Mouse (Mus musculus) stomach, embryonic 15.5 days (tissue): ENCODE measurements around the gene Kif5c. TPM values are rescaled to one million over a fixed set of nuclear protein-coding genes. Genes with fewer than 3 reads are reported as not detected.
A peak's percentile ranks its signal among the peaks of the same experiment; 100 is the strongest.

ENCODE experiments used
- ATAC-seq: fragments of 200-750 bp; cut with Nextera tagmentation; 2 replicates; pipeline ENCODE4 v1.8.0; 2017; ENCODE audit warnings: low read depth, moderate number of reproducible peaks, moderate TSS enrichment; ENCODE audit not compliant: insufficient read depth, low FRiP score
- H3K27ac ChIP-seq: fragments of 300-500 bp; sonication (generic); 2 replicates; pipeline ENCODE4 v1.5.1; 2015; ENCODE audit warnings: mild to moderate bottlenecking, inconsistent platforms
- H3K27me3 ChIP-seq: fragments of 300-500 bp; sonication (generic); replicated peaks from 2 replicates; pipeline ENCODE4 v1.6.1; 2015; ENCODE audit warnings: inconsistent platforms
- H3K36me3 ChIP-seq: fragments of 300-500 bp; sonication (generic); 2 replicates; pipeline ENCODE4 v1.6.1; 2015; ENCODE audit warnings: inconsistent platforms
- H3K4me1 ChIP-seq: fragments of 300-500 bp; sonication (generic); 2 replicates; pipeline ENCODE4 v1.6.1; 2015; ENCODE audit warnings: inconsistent platforms
- H3K4me2 ChIP-seq: fragments of 300-500 bp; sonication (generic); 2 replicates; pipeline ENCODE4 v1.6.1; 2015; ENCODE audit warnings: mild to moderate bottlenecking, inconsistent platforms
- H3K4me3 ChIP-seq: fragments of 300-500 bp; sonication (generic); replicated peaks from 2 replicates; pipeline ENCODE4 v1.5.1; 2015; ENCODE audit warnings: inconsistent platforms
- H3K9ac ChIP-seq: fragments of 300-500 bp; sonication (generic); 2 replicates; pipeline ENCODE4 v1.6.1; 2015; ENCODE audit warnings: inconsistent platforms
- H3K9me3 ChIP-seq: fragments of 300-500 bp; sonication (generic); 2 replicates; pipeline ENCODE4 v1.6.1; 2016; ENCODE audit warnings: inconsistent platforms
- WGBS: fragments of 180-500 bp; shearing (Covaris S2); methylation state at CpG from one replicate; pipeline ENCODE4 v1.1.7; 2015; 5-methylcytosine and 5-hydroxymethylcytosine counted together
- polyA plus RNA-seq: library from polyadenylated mRNA; unstranded; fragments of >200 nt; fragmentation: Nextera tagmentation; extraction: Ambion mirVana; gene quantifications from 2 replicates; pipeline ENCODE4 v1.2.1, GENCODE M21; 2015

The Kif5c gene
- polyA plus RNA-seq, 1 experiment from 2014 or later: 7.1 TPM

DNA sequence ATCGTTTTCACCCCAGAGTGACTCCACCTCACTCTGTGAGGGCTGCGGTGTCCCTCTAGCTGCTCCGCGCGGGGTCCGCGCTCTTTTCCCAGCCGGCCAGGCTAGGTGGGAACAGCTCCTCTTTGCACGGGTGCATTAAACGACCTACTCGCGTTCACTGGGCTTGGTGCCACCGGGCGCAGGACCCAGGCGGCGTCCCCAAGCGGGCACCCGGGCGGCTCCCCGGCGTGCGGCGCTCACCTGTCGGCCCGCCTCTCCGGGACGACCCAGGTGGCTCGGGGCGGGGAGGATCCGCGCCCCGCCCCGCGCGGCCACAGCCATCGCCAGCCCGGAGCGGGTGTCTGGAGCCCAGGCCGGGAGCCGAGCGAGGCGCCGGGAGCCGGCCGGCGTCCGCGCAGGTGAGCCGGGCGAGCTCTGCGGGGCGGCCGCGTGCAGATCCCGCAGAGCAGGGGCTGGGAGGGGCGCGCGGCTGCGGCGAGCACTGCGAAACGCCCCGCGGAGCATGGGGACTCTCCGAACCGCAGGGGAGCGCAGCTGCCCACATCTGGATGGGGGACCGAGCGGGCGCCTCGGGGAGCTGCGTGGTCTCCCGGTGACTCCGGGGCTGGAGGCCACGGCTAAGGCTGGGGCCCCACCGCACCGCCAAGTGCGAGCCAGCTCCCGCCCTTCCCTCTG, 168.4 kb downstream of the Kif5c start, which contains the start of gene Lypd6b:
Gene Lypd6b, plus strand, starts transcription at position 313 of the 675 bp plus-strand sequence.
- peak within 1 kb of the TSS; percentile 57 for H3K4me3 ChIP-seq
- WGBS: under 1% methylated on average over 79 of the region's 79 CpGs
- ATAC-seq: peak; percentile 86
- no peak within 1 kb of the TSS for H3K27ac ChIP-seq
- 0 out of 2 replicates have a peak, but pooled peaks cover 8% of the 10 kb centered on the region for H3K4me1 ChIP-seq
- H3K36me3 ChIP-seq: no peaks in the 10 kb centered on the region
- peak within 1 kb of the TSS; percentile 82 for H3K4me2 ChIP-seq
- no peaks in the 10 kb centered on the region for H3K27me3 ChIP-seq
- peak within 1 kb of the TSS; percentile 52 for H3K9ac ChIP-seq
- H3K9me3 ChIP-seq: no peaks in the 10 kb centered on the region

GRCm38 (mm10) chr2:49788051-49788418, 168.9 kb downstream of the Kif5c start:
- H3K9ac ChIP-seq: peak overlapping the region; percentile 52
- no peak overlapping the region for H3K27ac ChIP-seq
- no peaks in the 10 kb centered on the region for H3K36me3 ChIP-seq
- H3K4me2 ChIP-seq: peak overlapping the region; percentile 82
- WGBS: 2% methylated on average over 14 of the region's 14 CpGs
- H3K4me1 ChIP-seq: 0 out of 2 replicates have a peak, but pooled peaks cover 8% of the 10 kb centered on the region
- H3K27me3 ChIP-seq: no peaks in the 10 kb centered on the region
- ATAC-seq: no peak
- no peaks in the 10 kb centered on the region for H3K9me3 ChIP-seq
- peak overlapping the region; percentile 57 for H3K4me3 ChIP-seq

- ATAC-seq: no peak
- no peaks in the 10 kb centered on the region for H3K27me3 ChIP-seq
- 21% methylated on average over 3 of the region's 3 CpGs for WGBS
- peak overlapping the region; percentile 82 for H3K4me2 ChIP-seq
- H3K4me3 ChIP-seq: peak overlapping the region; percentile 57
- no peaks in the 10 kb centered on the region for H3K36me3 ChIP-seq
- no peak overlapping the region for H3K27ac ChIP-seq
- no peak overlapping the region for H3K9ac ChIP-seq
- 0 out of 2 replicates have a peak, but pooled peaks cover 8% of the 10 kb centered on the region for H3K4me1 ChIP-seq
- H3K9me3 ChIP-seq: no peaks in the 10 kb centered on the region
These were observed 169.5 kb downstream of the Kif5c start for GRCm38 (mm10) chr2:49788643-49789042.

DNA sequence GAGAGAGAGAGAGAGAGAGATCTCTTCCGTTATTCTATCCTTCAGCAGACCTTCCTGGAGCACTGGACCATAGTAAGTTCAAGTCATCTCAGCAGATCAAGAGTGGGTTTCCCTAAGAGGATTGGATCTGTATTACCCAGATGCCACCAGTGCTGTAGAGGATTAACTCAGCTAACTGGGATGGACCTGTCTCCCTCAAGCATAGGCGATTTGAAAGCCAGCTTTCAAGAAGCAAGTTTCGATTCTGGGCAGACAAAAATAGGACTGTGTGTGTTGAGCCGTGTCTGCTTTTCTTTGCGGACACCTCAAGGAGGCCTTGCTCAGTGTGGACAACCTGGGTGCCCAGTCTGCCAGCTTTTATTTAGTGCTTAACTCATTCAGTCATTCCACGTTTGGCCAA, 170.0 kb downstream of the Kif5c start:
- Histone ChIP-seq H3K9me3 (no peaks in the 10 kb centered on the region), H3K4me2 (peak overlapping the region; percentile 82; the same call in 1 of the 2 replicates), H3K27ac (no peak overlapping the region), H3K4me3 (peak overlapping the region; percentile 57; the same call in 1 of the 2 replicates), H3K36me3 (no peaks in the 10 kb centered on the region), H3K4me1 (0 out of 2 replicates have a peak, but pooled peaks cover 8% of the 10 kb centered on the region), H3K9ac (no peak overlapping the region), H3K27me3 (no peaks in the 10 kb centered on the region)
- 68% methylated on average over 6 of the region's 6 CpGs for WGBS
- no peak for ATAC-seq

- Histone ChIP-seq H3K27me3 (no peaks in the 10 kb centered on the region), H3K27ac (no peak overlapping the region), H3K36me3 (no peaks in the 10 kb centered on the region), H3K4me1 (0 out of 2 replicates have a peak, but pooled peaks cover 8% of the 10 kb centered on the region), H3K4me3 (0 out of 2 replicates have a peak overlapping the region, but pooled peaks have one; percentile 57), H3K9me3 (no peaks in the 10 kb centered on the region), H3K9ac (no peak overlapping the region), H3K4me2 (no peak overlapping the region; the same call in 1 of the 2 replicates)
- ATAC-seq: no peak
- 78% methylated on average over 5 of the region's 5 CpGs for WGBS
These were observed 170.4 kb downstream of the Kif5c start for GRCm38 (mm10) chr2:49789504-49789903.

DNA sequence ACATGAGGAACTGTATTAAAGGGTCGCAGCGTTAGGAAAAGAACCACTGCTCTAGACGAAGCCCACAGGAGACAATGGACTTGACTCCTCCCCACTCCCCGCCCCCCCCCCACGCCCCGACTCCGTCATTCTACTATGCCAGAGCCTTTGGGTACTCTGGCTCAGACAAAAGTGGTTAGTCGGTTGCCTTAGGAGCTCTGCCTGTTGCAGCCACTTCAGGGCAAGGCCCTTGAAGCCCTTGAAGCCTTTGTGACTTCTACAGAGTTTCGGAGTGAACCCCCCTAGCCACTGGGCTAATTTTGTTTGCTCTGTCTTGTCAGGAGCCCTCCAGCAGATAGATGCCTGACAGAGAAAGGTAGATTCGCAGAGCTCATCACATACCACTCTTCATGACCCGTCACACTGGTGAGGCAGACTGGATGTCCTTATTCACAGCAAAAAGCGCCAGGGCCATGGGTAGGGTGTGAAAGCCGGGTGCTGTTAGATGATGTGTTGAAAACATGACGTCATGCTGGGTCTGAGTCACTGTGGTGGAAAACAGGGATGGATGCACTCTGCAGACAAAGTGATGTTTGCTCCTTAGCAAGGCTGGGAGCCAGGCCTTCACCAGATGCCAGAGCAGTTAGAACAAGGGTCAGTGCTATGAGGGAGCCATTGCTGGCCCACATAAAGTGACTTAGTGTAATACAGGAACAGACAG, 178.5 kb downstream of the Kif5c start:
- H3K4me3 ChIP-seq: no peak overlapping the region
- WGBS: 55% methylated on average over 14 of the region's 14 CpGs
- no peaks in the 10 kb centered on the region for H3K27me3 ChIP-seq
- H3K36me3 ChIP-seq: no peaks in the 10 kb centered on the region
- no peak overlapping the region for H3K9ac ChIP-seq
- H3K27ac ChIP-seq: no peak overlapping the region
- H3K9me3 ChIP-seq: no peaks in the 10 kb centered on the region
- no peak; the same call in 1 of the 2 replicates for ATAC-seq
- no peaks in the 10 kb centered on the region for H3K4me1 ChIP-seq
- no peak overlapping the region for H3K4me2 ChIP-seq

- Histone ChIP-seq H3K9ac (no peak overlapping the region), H3K4me1 (no peaks in the 10 kb centered on the region), H3K36me3 (no peaks in the 10 kb centered on the region), H3K27me3 (no peaks in the 10 kb centered on the region), H3K9me3 (no peaks in the 10 kb centered on the region), H3K4me2 (no peak overlapping the region), H3K27ac (no peak overlapping the region), H3K4me3 (no peak overlapping the region)
- 61% methylated on average over 8 of the region's 8 CpGs for WGBS
- ATAC-seq: no peak
These were observed 185.3 kb downstream of the Kif5c start for GRCm38 (mm10) chr2:49804448-49804847.

DNA sequence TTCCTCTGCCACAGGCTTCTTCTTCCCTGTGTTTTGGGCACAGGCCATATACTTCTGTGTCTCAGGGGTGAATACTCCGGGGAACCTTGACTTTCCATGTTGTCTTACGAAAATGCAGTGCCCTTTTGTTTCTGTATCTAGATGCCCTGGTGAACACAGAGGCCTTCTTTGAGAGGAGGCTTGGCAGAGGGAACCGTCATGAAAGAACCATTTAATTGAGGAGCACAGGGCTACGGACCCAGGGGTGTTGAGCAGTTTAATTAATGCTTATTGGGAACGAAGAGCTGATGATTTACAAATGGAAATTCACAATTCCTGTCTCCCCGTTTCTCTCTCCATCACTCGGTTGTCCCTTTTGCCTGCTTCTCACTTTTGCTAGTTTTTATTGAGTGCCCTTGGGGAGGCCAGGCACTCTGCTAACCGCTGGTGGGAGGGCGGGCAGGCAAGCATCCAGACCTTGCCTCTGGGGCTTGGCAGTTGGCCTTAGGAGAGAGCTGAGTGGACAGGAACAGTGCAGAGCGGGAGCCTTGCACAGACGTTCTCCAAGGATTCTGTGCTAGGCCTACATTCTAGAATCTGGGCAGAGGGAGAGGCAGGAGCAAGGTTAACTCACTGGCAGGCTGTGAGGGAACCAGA, 186.8 kb downstream of the Kif5c start:
- H3K36me3 ChIP-seq: no peaks in the 10 kb centered on the region
- ATAC-seq: no peak
- 79% methylated on average over 11 of the region's 11 CpGs for WGBS
- H3K27ac ChIP-seq: no peak overlapping the region
- H3K4me2 ChIP-seq: no peak overlapping the region
- H3K4me1 ChIP-seq: no peaks in the 10 kb centered on the region
- no peak overlapping the region for H3K9ac ChIP-seq
- H3K9me3 ChIP-seq: no peaks in the 10 kb centered on the region
- H3K4me3 ChIP-seq: no peak overlapping the region
- H3K27me3 ChIP-seq: no peaks in the 10 kb centered on the region

DNA sequence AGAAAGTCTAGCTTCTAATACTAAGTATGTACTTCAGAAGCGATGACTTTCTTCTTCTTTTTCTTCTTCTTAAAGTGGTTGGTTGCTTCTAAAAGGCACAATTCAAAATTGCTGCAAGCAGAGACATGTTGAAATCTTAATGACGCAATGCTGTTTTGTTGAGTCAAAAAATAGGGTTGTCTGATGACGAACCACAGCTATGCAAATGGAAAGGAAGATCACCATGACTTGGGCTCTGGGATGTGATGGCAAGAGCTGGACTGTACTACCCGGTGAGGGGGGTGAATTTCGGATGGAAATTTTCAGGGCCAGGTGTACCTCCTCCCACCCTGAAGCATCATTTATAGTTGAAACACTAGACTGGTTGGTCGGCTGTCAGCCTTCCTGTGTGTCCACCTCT, 190.4 kb downstream of the Kif5c start:
- 68% methylated on average over 6 of the region's 6 CpGs for WGBS
- Histone ChIP-seq H3K4me2 (no peak overlapping the region), H3K4me1 (peaks cover 6% of the 10 kb centered on the region; the same call in 1 of the 2 replicates), H3K36me3 (no peaks in the 10 kb centered on the region), H3K4me3 (no peak overlapping the region), H3K9me3 (no peaks in the 10 kb centered on the region), H3K27ac (no peak overlapping the region), H3K9ac (no peak overlapping the region), H3K27me3 (no peaks in the 10 kb centered on the region)
- no peak for ATAC-seq

DNA sequence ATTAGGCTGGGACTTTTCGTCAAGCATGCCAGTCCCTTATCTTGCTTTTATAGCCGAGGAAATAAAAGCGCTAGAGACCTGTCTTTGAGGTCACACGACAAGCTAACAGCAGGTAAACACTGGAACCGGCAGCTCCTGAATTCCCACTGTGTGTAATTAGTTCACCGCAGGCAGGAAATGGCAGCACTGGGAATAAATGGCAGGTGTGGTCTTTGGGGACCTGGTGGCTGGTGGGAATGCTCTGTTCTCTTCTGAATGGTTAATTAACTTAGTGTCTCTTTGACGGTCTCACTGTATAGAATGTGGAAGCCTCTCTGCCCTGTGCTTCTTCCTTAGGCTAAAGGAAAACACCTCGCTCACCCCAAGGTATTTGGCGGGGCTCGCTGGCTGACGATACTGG, 192.3 kb downstream of the Kif5c start:
- Histone ChIP-seq H3K4me2 (peak overlapping the region; percentile 42), H3K36me3 (no peaks in the 10 kb centered on the region), H3K9me3 (no peaks in the 10 kb centered on the region), H3K27ac (peak overlapping the region; percentile 86), H3K4me1 (peaks cover 7% of the 10 kb centered on the region; the same call in 1 of the 2 replicates), H3K9ac (no peak overlapping the region), H3K27me3 (no peaks in the 10 kb centered on the region), H3K4me3 (no peak overlapping the region)
- ATAC-seq: peak; percentile 44; the same call in 1 of the 2 replicates
- 26% methylated on average over 11 of the region's 11 CpGs for WGBS

DNA sequence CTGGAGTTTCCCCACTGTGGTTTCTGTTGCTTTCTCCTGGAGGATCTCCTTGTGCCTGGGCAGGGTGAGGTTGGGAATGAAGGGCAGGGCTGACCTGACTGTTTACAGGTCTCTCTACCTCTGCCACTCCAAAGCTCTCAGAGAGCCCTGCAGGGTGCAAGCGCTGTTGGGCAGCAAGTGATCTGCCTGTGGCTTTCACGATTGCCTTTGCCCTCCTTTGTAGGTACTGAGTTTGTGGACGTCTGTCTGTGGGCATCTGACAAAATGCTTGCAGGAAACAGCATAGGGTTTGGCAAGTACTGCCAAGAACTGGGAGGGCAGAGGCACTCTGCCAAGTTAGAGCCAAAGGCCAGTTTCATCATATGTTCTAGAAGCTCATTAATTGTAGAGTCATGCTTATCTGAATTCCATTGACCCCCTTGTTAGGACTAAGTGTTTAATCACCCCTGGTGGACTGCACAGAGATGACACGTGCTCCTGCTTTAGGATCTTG, 192.8 kb downstream of the Kif5c start:
- Histone ChIP-seq H3K4me3 (no peak overlapping the region), H3K9ac (no peak overlapping the region), H3K9me3 (no peaks in the 10 kb centered on the region), H3K27me3 (no peaks in the 10 kb centered on the region), H3K4me2 (peak overlapping the region; percentile 42), H3K36me3 (no peaks in the 10 kb centered on the region), H3K27ac (peak overlapping the region; percentile 86), H3K4me1 (peaks cover 7% of the 10 kb centered on the region; the same call in 1 of the 2 replicates)
- ATAC-seq: no peak
- 22% methylated on average over 4 of the region's 4 CpGs for WGBS
